Mouse (Mus musculus) spleen, adult 2 months (tissue): ENCODE data around the gene Klk1. TPM values are rescaled to one million over a fixed set of nuclear protein-coding genes. Genes with fewer than 3 reads are reported as not detected.
"Not testable (repeated sequence)": the region's sequence is repeated elsewhere in the genome, so short reads cannot be mapped to it uniquely, and the experiment has no call there.

ENCODE experiments used
- DNase-seq, 2 experiments: peaks; one replicate each; pipeline versions ENCODE4 v3.0.0 to v3.0.0-alpha.2; 2012 to 2021; ENCODE audit warnings: low spot score in 2 of 2, low read depth in 1 of 2
- H3K27ac ChIP-seq: fragments of 200-500 bp; 2 replicates; pipeline ENCODE4 v1.5.1; 2012; ENCODE audit warnings: low read length, inconsistent platforms; ENCODE audit not compliant: insufficient read depth
- H3K27me3 ChIP-seq: fragments of 200-500 bp; 2 replicates; pipeline ENCODE4 v1.6.1; 2012; ENCODE audit warnings: mild to moderate bottlenecking, moderate library complexity, low read length, inconsistent platforms; ENCODE audit not compliant: control insufficient read depth, insufficient read depth
- H3K36me3 ChIP-seq: fragments of 200-500 bp; 2 replicates; pipeline ENCODE4 v1.6.1; 2012; ENCODE audit warnings: mild to moderate bottlenecking, low read length, inconsistent platforms; ENCODE audit not compliant: control insufficient read depth, insufficient read depth
- H3K4me1 ChIP-seq: fragments of 200-500 bp; 2 replicates; pipeline ENCODE4 v1.6.1; 2011; ENCODE audit warnings: inconsistent platforms; ENCODE audit not compliant: control insufficient read depth, insufficient read depth, insufficient read length
- H3K4me3 ChIP-seq: fragments of 200-500 bp; 2 replicates; pipeline ENCODE4 v1.5.1; 2011; ENCODE audit warnings: mild to moderate bottlenecking, inconsistent platforms; ENCODE audit not compliant: insufficient read depth, insufficient read length; ENCODE audit errors: extremely low read depth
- CTCF ChIP-seq: fragments of 200-500 bp; IDR thresholded peaks from 2 replicates; pipeline ENCODE4 v1.5.1; 2011; ENCODE audit warnings: mild to moderate bottlenecking, inconsistent platforms; ENCODE audit not compliant: insufficient read depth, insufficient read length, insufficient replicate concordance; ENCODE audit errors: extremely low read depth
- POLR2A ChIP-seq: fragments of 200-500 bp; IDR thresholded peaks from 2 replicates; pipeline ENCODE4 v1.6.1; 2011; ENCODE audit warnings: low read depth, low read length, inconsistent platforms
- WGBS: fragments of 180-500 bp; shearing (Covaris S2); methylation state at CpG from one replicate; pipeline ENCODE4 v1.1.7; 2018; 5-methylcytosine and 5-hydroxymethylcytosine counted together
- polyA plus RNA-seq: library from polyadenylated mRNA; depleted of rRNA; stranded (reverse); fragments of >200 nt; gene quantifications from 2 replicates; pipeline ENCODE4 v1.2.3, GENCODE M21; 2012

Gene Klk1
- polyA plus RNA-seq, 1 experiment: 917 TPM

GRCm38 (mm10) chr7:44208307-44208706 is 16.9 kb upstream of the Klk1 start:
- 85% methylated on average over 3 of the region's 3 CpGs for WGBS
- no peaks in the 10 kb centered on the region for H3K36me3 ChIP-seq
- H3K4me3 ChIP-seq: no peak overlapping the region
- no peaks in the 10 kb centered on the region; the same call in 1 of the 2 replicates for H3K4me1 ChIP-seq
- H3K27me3 ChIP-seq: no peaks in the 10 kb centered on the region
- H3K27ac ChIP-seq: no peak overlapping the region
- TF ChIP-seq POLR2A (no peak), CTCF (no peak)
- DNase-seq: no peak

DNA sequence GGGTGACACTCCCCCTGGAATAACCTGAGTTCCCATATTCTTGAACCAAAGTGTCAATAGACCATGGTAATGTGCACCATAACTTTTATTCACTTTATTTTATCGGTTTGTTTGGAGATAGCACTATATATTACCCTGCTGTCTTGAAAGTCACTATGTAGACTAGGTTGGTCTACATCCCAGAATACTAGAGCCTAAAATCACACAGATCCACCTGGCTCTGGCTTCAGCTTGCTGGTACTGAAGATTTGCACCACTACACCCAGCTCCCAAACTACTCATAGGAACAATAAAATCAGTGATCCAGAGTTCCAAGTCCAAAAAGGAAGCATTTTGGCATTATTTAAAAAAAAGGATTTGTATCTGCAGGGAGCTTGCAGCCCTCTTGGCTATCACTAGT is 9.5 kb upstream of the Klk1 start, which contains the start of gene Klk1b5:
Gene Klk1b5, plus strand, starts transcription at position 301 of the 400 bp plus-strand sequence.
- WGBS: 85% methylated on average over 1 of the region's 1 CpGs
- Histone ChIP-seq H3K27me3 (no peaks in the 10 kb centered on the region), H3K36me3 (no peaks in the 10 kb centered on the region), H3K27ac (no peak within 1 kb of the TSS), H3K4me1 (no peaks in the 10 kb centered on the region), H3K4me3 (no peak within 1 kb of the TSS)
- TF ChIP-seq POLR2A (no peak), CTCF (no peak)
- no peak for DNase-seq

- H3K27me3 ChIP-seq, H3K4me3 ChIP-seq, H3K36me3 ChIP-seq, H3K4me1 ChIP-seq, H3K27ac ChIP-seq, DNase-seq: not testable (repeated sequence)
- 65% methylated on average over 8 of the region's 10 CpGs for WGBS
These were observed 3.6 kb upstream of the Klk1 start for GRCm38 (mm10) chr7:44221601-44222000.

- not testable (repeated sequence) for H3K4me1 ChIP-seq, H3K27me3 ChIP-seq, H3K4me3 ChIP-seq, DNase-seq, H3K36me3 ChIP-seq, H3K27ac ChIP-seq
- WGBS: 80% methylated on average over 6 of the region's 6 CpGs
These were observed 2.8 kb upstream of the Klk1 start for GRCm38 (mm10) chr7:44222335-44222734.

- Histone ChIP-seq H3K36me3 (no peaks in the 10 kb centered on the region), H3K27ac (no peak within 1 kb of the TSS), H3K27me3 (no peaks in the 10 kb centered on the region), H3K4me3 (no peak within 1 kb of the TSS), H3K4me1 (no peaks in the 10 kb centered on the region)
- TF ChIP-seq POLR2A: no peak
- no peak for TF ChIP-seq CTCF
- DNase-seq: no peak
- WGBS: 57% methylated on average over 3 of the region's 3 CpGs
These were observed 10.7 kb downstream of the Klk1 start, which contains the start of gene Gm36864 for GRCm38 (mm10) chr7:44235909-44236308. TSS of gene Gm36864 (plus strand) at chr7:44236177.

GRCm38 (mm10) chr7:44239913-44240312 is 14.8 kb downstream of the Klk1 start:
- H3K4me3 ChIP-seq: no peak overlapping the region
- no peaks in the 10 kb centered on the region for H3K27me3 ChIP-seq
- no peak overlapping the region for H3K27ac ChIP-seq
- DNase-seq: no peak
- TF ChIP-seq POLR2A (no peak), CTCF (no peak)
- H3K4me1 ChIP-seq: no peaks in the 10 kb centered on the region
- WGBS: 49% methylated on average over 2 of the region's 2 CpGs
- no peaks in the 10 kb centered on the region for H3K36me3 ChIP-seq

GRCm38 (mm10) chr7:44240712-44241111 is 15.6 kb downstream of the Klk1 start:
- no peak overlapping the region for H3K4me3 ChIP-seq
- peaks cover 6% of the 10 kb centered on the region; the same call in 1 of the 2 replicates for H3K4me1 ChIP-seq
- H3K36me3 ChIP-seq: no peaks in the 10 kb centered on the region
- WGBS: 67% methylated on average over 1 of the region's 1 CpGs
- no peaks in the 10 kb centered on the region for H3K27me3 ChIP-seq
- no peak for DNase-seq
- TF ChIP-seq POLR2A (no peak), CTCF (no peak)
- no peak overlapping the region for H3K27ac ChIP-seq
